Mouse (Mus musculus) testis, postnatal 14 days (tissue): ENCODE data around the gene Ccl12.

Experiments
- DNase-seq: peaks from one replicate; pipeline ENCODE4 v3.0.0; 2021; ENCODE audit warnings: low spot score

The Ccl12 gene

GRCm38 (mm10) chr11:82139492-82140094 lies 37.9 kb downstream of the Ccl12 start:
- DNase-seq: no peak
